Mouse (Mus musculus) left cerebral cortex, postnatal 14 days (tissue): Measurements from ENCODE around the gene Ackr4. TPM values are rescaled to one million over a fixed set of nuclear protein-coding genes. Genes with fewer than 3 reads are reported as not detected.

Experiments
- DNase-seq, 2 experiments: peaks; one replicate each; pipeline ENCODE4 v3.0.0; 2021 to 2022; ENCODE audit warnings: low spot score in 2 of 2, mixed read lengths in 1 of 2
- intact Hi-C: fragments of 180-260 bp; cut with DNase I; formaldehyde crosslinking; loops from one replicate; pipeline ENCODE4 v1.15.1; 2025
- total RNA-seq, 2 experiments: library from RNA; stranded (reverse); gene quantifications; 2 replicates each; pipeline ENCODE4 v1.2.3; 2021

The Ackr4 gene
- total RNA-seq, 2 experiments from 2014 or later = 0.35 to 0.47 TPM

- intact Hi-C loops = no loop called here
- no peak for DNase-seq
Measured at GRCm38 (mm10) chr9:104064571-104064970, 62.2 kb downstream of the Ackr4 start.

GRCm38 (mm10) chr9:104063244-104063961 lies 63.3 kb downstream of the Ackr4 start, which contains the start of gene Acad11:
Gene Acad11 (plus strand): TSS chr9:104063377.
- peak; percentile 87 to 89 for DNase-seq
- intact Hi-C loops = no loop called here

- DNase-seq = peak; percentile 8 to 75
- intact Hi-C loops = no loop called here
Measured at GRCm38 (mm10) chr9:104062430-104063243, 64.1 kb downstream of the Ackr4 start, which contains the start of gene Uba5. Gene Uba5 (minus strand): TSS chr9:104063134.

- DNase-seq = no peak
- intact Hi-C loops = no loop called here
Measured at GRCm38 (mm10) chr9:104051028-104051427, 75.7 kb downstream of the Ackr4 start.

- intact Hi-C loops = no loop called here
Measured at GRCm38 (mm10) chr9:104043676-104044075, 83.1 kb downstream of the Ackr4 start.

GRCm38 (mm10) chr9:104040362-104040761 lies 86.4 kb downstream of the Ackr4 start, which contains the start of gene Gm28305:
Gene Gm28305 (plus strand): TSS chr9:104040662.
- intact Hi-C loops = no loop called here
- DNase-seq = no peak

More at GRCm38 (mm10) chr9:104043676-104044075, 83.1 kb downstream of the Ackr4 start:
- no peak for DNase-seq

GRCm38 (mm10) chr9:104039742-104040141 lies 87.0 kb downstream of the Ackr4 start:
- no peak for DNase-seq
- intact Hi-C loops = no loop called here

- DNase-seq = no peak
- intact Hi-C loops = no loop called here
Measured at GRCm38 (mm10) chr9:104039031-104039695, 87.6 kb downstream of the Ackr4 start.

GRCm38 (mm10) chr9:104038266-104038665 lies 88.5 kb downstream of the Ackr4 start:
- intact Hi-C loops = no loop called here
- no peak for DNase-seq

- peak; percentile 79 to 81 for DNase-seq
- intact Hi-C loops = no loop called here
Measured at GRCm38 (mm10) chr9:104035261-104036015, 91.3 kb downstream of the Ackr4 start.

- intact Hi-C loops = no loop called here
- DNase-seq = no peak
Measured at GRCm38 (mm10) chr9:104034718-104035117, 92.0 kb downstream of the Ackr4 start.

- intact Hi-C loops = no loop called here
- no peak for DNase-seq
Measured at GRCm38 (mm10) chr9:104034231-104034630, 92.5 kb downstream of the Ackr4 start.

Other genes with a start within 250 kb of the Ackr4 start
- 1 to 10 TPM; 5.5 to 8.4 TPM for gene Nphp3, start 124.4 kb downstream of the Ackr4 start, total RNA-seq
- gene Gm28305, start 86.3 kb downstream of the Ackr4 start, total RNA-seq = not detected
- 10 to 100 TPM; 39.0 to 41.6 TPM for gene Uba5, start 63.8 kb downstream of the Ackr4 start, total RNA-seq
- 10 to 100 TPM; 21.2 to 22.9 TPM for gene Acad11, start 63.6 kb downstream of the Ackr4 start, total RNA-seq
- gene Dnajc13, start 136.0 kb upstream of the Ackr4 start, total RNA-seq = 10 to 100 TPM; 67.4 to 68.7 TPM
- under 1 TPM; 0.13 to 0.46 TPM for gene Acpp, start 210.8 kb upstream of the Ackr4 start, total RNA-seq